Mouse (Mus musculus) brain, embryonic 18.5 days (tissue): ENCODE measurements around the gene Pvrig.
"Not testable (repeated sequence)": the region's sequence is repeated elsewhere in the genome, so short reads cannot be mapped to it uniquely, and the experiment has no call there.

ENCODE experiments used
- DNase-seq: peaks from one replicate; pipeline ENCODE4 v3.0.0-alpha.2; 2012; ENCODE audit warnings: low read depth, low spot score

Gene Pvrig

DNA sequence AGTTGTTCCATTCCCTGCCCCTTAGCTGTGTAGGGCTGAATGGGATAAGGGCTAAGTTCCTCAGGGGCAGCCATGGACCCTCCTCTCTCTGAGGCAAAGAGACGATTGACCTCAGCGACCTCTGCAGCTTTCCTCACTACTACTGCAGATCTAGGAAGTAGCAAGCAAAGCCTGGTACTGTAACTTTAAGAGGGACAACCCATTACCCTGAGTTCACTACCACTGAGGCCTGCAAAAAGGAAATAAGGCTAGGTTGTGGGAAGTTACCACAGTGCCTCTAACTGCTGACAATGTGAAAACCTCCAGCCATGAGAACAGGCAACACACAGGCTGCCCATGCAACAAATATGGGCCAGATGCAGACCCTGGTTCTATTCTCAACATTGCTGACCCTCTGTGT is at the start of gene Pvrig:
Gene Pvrig, plus strand, starts transcription at position 301 of the 400 bp plus-strand sequence.
- DNase-seq = no peak

DNA sequence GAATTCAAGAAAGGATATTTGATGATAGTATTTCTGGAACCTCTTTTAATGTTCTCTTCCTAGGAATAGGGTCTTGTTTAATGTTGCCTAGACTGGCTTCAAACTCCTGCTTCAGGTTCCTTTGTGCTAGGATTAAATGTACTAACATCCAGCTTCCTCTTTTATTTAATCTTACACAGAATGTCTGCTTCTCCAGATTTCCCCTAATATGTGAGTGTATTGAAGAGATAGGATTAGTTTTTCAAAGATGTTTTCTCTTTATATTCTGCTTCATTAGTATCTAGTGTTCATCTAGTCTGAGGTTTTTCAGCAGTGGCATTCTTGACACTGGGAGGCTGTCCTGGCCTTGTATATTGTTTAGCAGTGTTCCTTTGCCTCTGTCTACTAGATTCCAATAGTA is 47.6 kb upstream of the Pvrig start:
- DNase-seq = no peak

DNA sequence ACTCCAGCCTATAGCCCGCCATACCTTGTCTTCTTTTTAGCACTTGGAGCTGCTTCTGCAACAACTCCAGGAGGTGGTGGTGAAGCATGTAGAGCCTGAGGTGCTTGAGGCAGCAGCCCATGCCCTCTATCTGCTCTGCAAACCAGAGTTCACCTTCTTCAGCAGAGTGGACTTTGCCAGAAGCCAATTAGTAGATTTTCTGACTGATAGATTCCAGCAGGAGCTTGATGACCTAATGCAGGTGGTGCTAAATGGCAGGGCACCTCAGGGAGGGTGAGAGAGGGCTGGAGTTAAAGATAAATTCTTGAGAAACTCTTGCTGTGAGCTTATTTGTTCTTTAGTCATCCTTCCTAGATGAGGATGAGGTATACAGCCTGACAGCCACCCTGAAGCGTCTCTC is 42.1 kb upstream of the Pvrig start:
- DNase-seq = no peak

DNA sequence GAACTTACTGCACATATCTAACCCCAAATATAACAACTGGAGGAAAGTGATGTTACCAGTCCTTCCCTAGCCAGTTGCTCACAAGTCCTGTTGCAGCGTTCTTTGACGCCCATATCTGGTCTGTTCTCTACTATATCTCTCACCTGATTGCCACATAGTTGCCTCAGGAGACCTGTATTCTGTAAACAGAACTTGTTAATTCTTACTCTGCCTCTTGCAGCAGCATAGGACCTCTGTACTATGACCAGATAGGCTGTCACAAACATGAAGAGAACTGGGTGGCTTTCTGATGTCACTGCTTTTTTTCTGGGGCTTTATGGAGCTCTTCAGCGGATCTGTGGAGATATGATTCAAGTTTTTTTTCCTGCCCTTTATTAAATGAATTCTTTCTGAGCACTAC is 29.0 kb upstream of the Pvrig start:
- no peak for DNase-seq

GRCm38 (mm10) chr5:138343216-138343615 is 1.5 kb downstream of the Pvrig start:
- no peak for DNase-seq

DNA sequence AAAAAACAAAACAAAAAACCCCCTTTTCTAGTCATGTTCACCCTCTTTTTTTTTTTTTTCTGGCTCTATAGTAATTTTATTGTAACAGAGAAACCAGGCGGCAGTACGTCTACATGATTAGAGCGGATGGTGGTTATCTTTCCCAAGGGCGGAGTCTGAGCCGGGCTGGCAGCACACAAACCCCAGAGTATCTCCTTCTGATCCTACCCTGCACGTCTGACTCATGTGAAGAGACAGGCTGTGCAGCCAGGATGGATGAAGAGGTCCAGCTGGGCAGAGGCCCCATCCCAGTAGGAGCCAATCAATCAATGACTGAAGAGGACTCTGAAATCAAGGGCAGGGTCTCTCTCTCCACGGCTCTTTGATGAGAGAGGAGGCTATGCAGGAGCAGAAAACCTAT is 21.4 kb downstream of the Pvrig start:
- not testable (repeated sequence) for DNase-seq

- not testable (repeated sequence) for DNase-seq
These were observed 23.6 kb downstream of the Pvrig start for GRCm38 (mm10) chr5:138365347-138365746.
